Mouse (Mus musculus): ENCODE results near the gene Cpox. TPM values are rescaled to one million over a fixed set of nuclear protein-coding genes. Genes with fewer than 3 reads are reported as not detected.

The Cpox gene
- total and polyA plus RNA-seq, 3 experiments = 70.3 to 77.2 (median 75.6) TPM

- in situ Hi-C loops (cut with MboI; ENCODE audit: low pct_ligation_motif_present, low pct_unique_long_range_greater_than_20kb, low sequenced_read_pairs) (loop anchor here (5.0 to 25.0 kb wide), 4 partner anchors 41 to 1006 kb away; partner anchors contain the start of gene Gabrr3), dilution Hi-C loops (cut with MboI; ENCODE audit: extremely low pct_ligation_motif_present, extremely low pct_unique_long_range_greater_than_20kb, low sequenced_read_pairs) (no loop called here)
- H3K4me3 ChIP-seq (replicated peaks in 1 of 3; ENCODE audit: low read depth in 2 of 3, low read length in 2 of 3, poor library complexity in 1 of 3) = no peak overlapping the region
- H3K9me3 ChIP-seq (replicated peaks; ENCODE audit: low read length) = no peaks in the 10 kb centered on the region
- no peak overlapping the region for H3K27ac ChIP-seq (ENCODE audit: insufficient read depth, low read depth)
- no peak overlapping the region for H3K4me2 ChIP-seq (ENCODE audit: insufficient read depth, low read depth, poor library complexity, severe bottlenecking)
- DNase-seq (ENCODE audit: extremely low read depth) = no peak
- H3K4me1 ChIP-seq (ENCODE audit: control insufficient read depth in 1 of 2, insufficient read depth in 2 of 2) = peaks cover 5 to 23% of the 10 kb centered on the region in 2 experiments
- peaks cover 24% of the 10 kb centered on the region for H3K79me2 ChIP-seq (replicated peaks; ENCODE audit: control insufficient read depth, extremely low read depth, insufficient read depth, poor library complexity, severe bottlenecking)
- H3K9ac ChIP-seq (ENCODE audit: insufficient read depth, low read depth) = no peak overlapping the region
- TF ChIP-seq SMC3 (IDR thresholded peaks at IDR 0.05; ENCODE audit: low read depth, low read length) (no peak), NRF1 (IDR thresholded peaks at IDR 0.05; ENCODE audit: low read depth, low read length) (no peak), TBP (conservative IDR thresholded peaks at IDR 0.05; ENCODE audit: low read depth, low read length) (no peak), HCFC1 (IDR thresholded peaks at IDR 0.05; ENCODE audit: low read depth, low read length) (no peak), POLR2A (IDR thresholded peaks at IDR 0.05; ENCODE audit: low read depth, low read length) (no peak), POLR2AphosphoS2 (IDR thresholded peaks at IDR 0.05; ENCODE audit: low read depth, low read length) (no peak)
- peaks cover 6 to 12% of the 10 kb centered on the region in 2 experiments for H3K36me3 ChIP-seq (replicated peaks in 1 of 2; ENCODE audit: control insufficient read depth in 1 of 2, insufficient read depth in 1 of 2, low read length in 1 of 2)
- H3K27me3 ChIP-seq (replicated peaks) = no peaks in the 10 kb centered on the region
These were observed 1.5 kb upstream of the Cpox start for GRCm38 (mm10) chr16:58668586-58668985.

DNA sequence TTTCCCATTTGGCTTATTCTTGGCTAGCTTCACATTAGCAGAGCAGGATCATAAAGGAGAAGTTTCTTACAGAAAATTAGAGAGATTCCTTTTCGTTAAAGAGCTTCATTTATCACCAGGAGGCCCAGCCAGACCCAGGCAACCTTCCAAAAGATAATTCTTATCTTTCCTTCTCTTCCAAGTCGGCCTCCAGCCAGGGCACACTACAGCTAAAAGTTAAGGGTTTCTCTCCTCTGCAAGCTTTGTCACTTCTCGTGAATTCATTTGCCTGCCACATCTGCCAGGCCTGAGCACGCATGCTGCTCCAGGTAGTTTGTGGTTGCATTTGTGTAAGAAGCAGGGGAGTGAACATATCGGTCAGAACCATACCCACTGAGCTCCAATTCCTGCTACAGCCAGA is 828 bp upstream of the Cpox start:
- Histone ChIP-seq H3K4me3 (replicated peaks in 1 of 3; ENCODE audit: low read depth in 2 of 3, low read length in 2 of 3, poor library complexity in 1 of 3) (peak overlapping the region in 1 of 3 experiments; percentile 83), H3K79me2 (replicated peaks; ENCODE audit: control insufficient read depth, extremely low read depth, insufficient read depth, poor library complexity, severe bottlenecking) (peaks cover 24% of the 10 kb centered on the region), H3K36me3 (replicated peaks in 1 of 2; ENCODE audit: control insufficient read depth in 1 of 2, insufficient read depth in 1 of 2, low read length in 1 of 2) (peaks cover 13 to 19% of the 10 kb centered on the region in 2 experiments), H3K9me3 (replicated peaks; ENCODE audit: low read length) (no peaks in the 10 kb centered on the region), H3K4me2 (ENCODE audit: insufficient read depth, low read depth, poor library complexity, severe bottlenecking) (peak overlapping the region; percentile 34), H3K9ac (ENCODE audit: insufficient read depth, low read depth) (peak overlapping the region; percentile 77; the same call in 1 of the 2 replicates), H3K27me3 (replicated peaks) (no peaks in the 10 kb centered on the region), H3K27ac (ENCODE audit: insufficient read depth, low read depth) (no peak overlapping the region), H3K4me1 (ENCODE audit: control insufficient read depth in 1 of 2, insufficient read depth in 2 of 2) (peaks cover 5 to 23% of the 10 kb centered on the region in 2 experiments)
- in situ Hi-C loops (cut with MboI; ENCODE audit: low pct_ligation_motif_present, low pct_unique_long_range_greater_than_20kb, low sequenced_read_pairs) = loop anchor here (5.0 to 25.0 kb wide), 4 partner anchors 42 to 1007 kb away; partner anchors contain the start of gene Gabrr3
- no peak for TF ChIP-seq MAZ (IDR thresholded peaks at IDR 0.05; ENCODE audit: low read depth, low read length)
- TF ChIP-seq PAX5 (IDR thresholded peaks at IDR 0.05; ENCODE audit: low read length) = no peak
- no peak for TF ChIP-seq USF1 (IDR thresholded peaks at IDR 0.05; ENCODE audit: low read depth, low read length)
- no peak for TF ChIP-seq MEF2A (IDR thresholded peaks at IDR 0.05; ENCODE audit: borderline replicate concordance, low read depth, low read length)
- TF ChIP-seq TBP (conservative IDR thresholded peaks at IDR 0.05; ENCODE audit: low read depth, low read length) = 0 out of 2 replicates have a peak, but pooled peaks have one; percentile 12
- TF ChIP-seq IRF4 (IDR thresholded peaks at IDR 0.05; ENCODE audit: low read depth, low read length) = 0 out of 2 replicates have a peak, but pooled peaks have one; percentile 8
- TF ChIP-seq EP300 (IDR thresholded peaks at IDR 0.05; ENCODE audit: low read length) = 0 out of 2 replicates have a peak, but pooled peaks have one; percentile 35
- TF ChIP-seq BHLHE40 (IDR thresholded peaks at IDR 0.05; ENCODE audit: low read depth, low read length) = peak; percentile 71
- no peak for TF ChIP-seq JUN (IDR thresholded peaks at IDR 0.05; ENCODE audit: insufficient read depth, low read depth, low read length)
- peak; percentile 35 for DNase-seq (ENCODE audit: extremely low read depth)
- dilution Hi-C loops (cut with MboI; ENCODE audit: extremely low pct_ligation_motif_present, extremely low pct_unique_long_range_greater_than_20kb, low sequenced_read_pairs) = no loop called here

Data from CH12.LX (cell line).